Mouse (Mus musculus) liver, embryonic 14.5 days (tissue): ENCODE measurements around the gene Saa2. TPM values are rescaled to one million over a fixed set of nuclear protein-coding genes. Genes with fewer than 3 reads are reported as not detected.

Experiments used
- ATAC-seq: fragments of 200-750 bp; cut with Nextera tagmentation; 2 replicates; pipeline ENCODE4 v1.8.0; 2017; ENCODE audit warnings: moderate number of reproducible peaks, mild to moderate bottlenecking, moderate library complexity; ENCODE audit not compliant: insufficient read depth
- DNase-seq, 3 experiments: peaks; one replicate each; pipeline ENCODE4 v3.0.0-alpha.2; 2012 to 2013; ENCODE audit warnings: low read depth in 3 of 3, low spot score in 3 of 3
- H3K27ac ChIP-seq: fragments of 300-500 bp; sonication (generic); 2 replicates; pipeline ENCODE4 v1.5.1; 2014; ENCODE audit warnings: moderate library complexity, mild to moderate bottlenecking, control low read depth, inconsistent platforms
- H3K27me3 ChIP-seq: fragments of 300-500 bp; sonication (generic); 2 replicates; pipeline ENCODE4 v1.6.1; 2014; ENCODE audit warnings: mild to moderate bottlenecking, low read length, moderate library complexity; ENCODE audit not compliant: control insufficient read depth, insufficient read depth
- H3K36me3 ChIP-seq: fragments of 300-500 bp; sonication (generic); replicated peaks from 2 replicates; pipeline ENCODE4 v1.6.1; 2014; ENCODE audit warnings: low read depth; ENCODE audit not compliant: control insufficient read depth, insufficient read depth
- H3K4me1 ChIP-seq, 2 experiments: fragments of 200-500 bp in 1 of 2; fragments of 300-500 bp in 1 of 2; sonication (generic) in 1 of 2; replicated peaks; 2 replicates each; pipeline ENCODE4 v1.6.1; 2012 to 2014; ENCODE audit warnings: antibody characterized with exemption in 1 of 2, inconsistent platforms in 1 of 2, low read length in 1 of 2; ENCODE audit not compliant: control insufficient read depth in 2 of 2, insufficient read depth in 2 of 2
- H3K4me2 ChIP-seq: fragments of 300-500 bp; sonication (generic); 2 replicates; pipeline ENCODE4 v1.6.1; 2014; ENCODE audit warnings: low read depth, mild to moderate bottlenecking, control low read depth, moderate library complexity
- H3K4me3 ChIP-seq, 2 experiments: fragments of 200-500 bp in 1 of 2; fragments of 300-500 bp in 1 of 2; sonication (generic) in 1 of 2; 2 replicates each; pipeline ENCODE4 v1.5.1; 2012 to 2014; ENCODE audit warnings: low read depth in 2 of 2, low read length in 2 of 2, mild to moderate bottlenecking in 2 of 2, control low read depth in 1 of 2, inconsistent platforms in 1 of 2, moderate library complexity in 1 of 2; ENCODE audit not compliant: insufficient read depth in 1 of 2
- H3K9ac ChIP-seq: fragments of 300-500 bp; sonication (generic); replicated peaks from 2 replicates; pipeline ENCODE4 v1.6.1; 2014; ENCODE audit warnings: mild to moderate bottlenecking, control low read depth, moderate library complexity
- H3K9me3 ChIP-seq: fragments of 300-500 bp; sonication (generic); 2 replicates; pipeline ENCODE4 v1.6.1; 2016; ENCODE audit warnings: low read length, mixed read lengths; ENCODE audit not compliant: control insufficient read depth
- CTCF ChIP-seq: IDR thresholded peaks from 2 replicates; pipeline ENCODE4 v1.5.1; 2016; ENCODE audit warnings: antibody characterized with exemption, low read depth, control low read depth
- EP300 ChIP-seq: IDR thresholded peaks from 2 replicates; pipeline ENCODE4 v1.6.1; 2016; ENCODE audit warnings: antibody characterized with exemption, low read depth
- WGBS: fragments of 180-500 bp; shearing (Covaris S2); extraction: QIAGEN DNeasy Blood & Tissue Kit; methylation state at CpG from one replicate; pipeline ENCODE4 v1.1.7; 2014; ENCODE audit not compliant: insufficient replicate concordance; 5-methylcytosine and 5-hydroxymethylcytosine counted together
- polyA plus RNA-seq, 2 experiments: library from polyadenylated mRNA; depleted of rRNA in 1 of 2; stranded (reverse) in 1 of 2; unstranded in 1 of 2; fragments of >200 nt; fragmentation: Nextera tagmentation in 1 of 2; extraction: Ambion mirVana in 1 of 2; gene quantifications; 2 replicates each; pipeline versions ENCODE4 v1.2.1 to v1.2.3; 2012 to 2014

Gene Saa2
- polyA plus RNA-seq, 2 experiments = not detected

DNA sequence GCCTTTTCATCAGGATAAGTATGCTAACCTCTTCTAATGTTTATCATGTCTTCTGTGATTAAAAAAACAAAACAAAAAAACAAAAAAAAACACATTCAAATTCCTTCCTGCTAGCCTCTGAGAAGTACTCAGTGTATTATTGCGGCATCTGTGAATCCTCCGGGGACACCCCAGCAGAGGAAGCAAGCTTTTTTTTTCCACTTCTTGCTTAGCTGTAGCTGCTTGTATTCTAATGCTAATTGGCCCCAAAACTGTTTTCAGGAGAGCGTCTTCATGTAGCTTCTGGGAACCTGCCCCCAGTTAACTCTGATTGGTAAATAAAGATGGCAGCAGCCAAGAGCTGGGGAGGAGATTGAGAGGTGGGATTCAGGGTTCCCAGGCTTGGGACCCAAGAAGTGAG, 3.1 kb upstream of the Saa2 start:
- Histone ChIP-seq H3K9me3 (no peaks in the 10 kb centered on the region), H3K27ac (no peak overlapping the region), H3K9ac (no peak overlapping the region), H3K4me1 (no peaks in the 10 kb centered on the region), H3K4me2 (no peak overlapping the region), H3K27me3 (no peaks in the 10 kb centered on the region), H3K36me3 (no peaks in the 10 kb centered on the region), H3K4me3 (no peak overlapping the region)
- TF ChIP-seq EP300 (no peak), CTCF (no peak)
- DNase-seq (no peak), ATAC-seq (no peak)
- WGBS = 64% methylated on average over 3 of the region's 3 CpGs

DNA sequence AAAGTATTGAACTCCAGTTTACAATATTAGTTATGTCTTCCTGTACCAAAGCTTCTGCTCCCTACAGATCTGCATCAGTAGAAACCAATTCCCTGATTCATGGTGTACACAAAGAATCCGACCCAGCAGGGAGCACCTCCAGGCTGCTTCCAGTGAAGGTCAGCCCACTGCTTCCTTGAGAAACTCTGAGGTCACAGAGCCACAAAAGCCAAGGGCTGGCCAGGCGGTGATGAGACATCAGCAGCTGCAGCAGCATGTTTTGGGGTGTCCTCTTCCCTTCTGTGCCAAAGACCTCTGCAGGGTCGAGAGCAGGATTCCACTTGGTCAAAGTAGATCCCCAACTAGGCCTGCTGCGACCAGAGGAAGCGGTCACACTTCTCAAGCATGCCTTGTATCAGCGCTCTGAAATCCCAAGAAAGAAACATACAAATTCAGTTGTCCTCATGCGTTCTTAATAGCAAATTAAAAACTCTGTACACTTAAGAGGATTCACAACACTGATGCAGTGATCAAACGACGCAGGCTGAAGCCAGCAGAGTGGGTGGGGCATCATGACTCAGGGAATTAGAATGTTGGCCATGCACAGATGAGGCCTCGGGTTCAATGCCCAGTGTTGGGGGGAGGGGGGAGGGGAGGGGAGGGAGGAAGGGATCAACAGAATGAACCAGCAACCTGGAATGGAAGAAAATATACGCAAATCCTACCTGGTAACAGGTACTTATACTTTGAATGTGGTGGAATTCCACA, 9.6 kb downstream of the Saa2 start:
- no peaks in the 10 kb centered on the region; the same call in 1 of the 2 replicates for H3K36me3 ChIP-seq
- no peak overlapping the region for H3K9ac ChIP-seq
- TF ChIP-seq CTCF = no peak
- no peak for TF ChIP-seq EP300
- 59% methylated on average over 11 of the region's 11 CpGs for WGBS
- no peak overlapping the region for H3K4me2 ChIP-seq
- DNase-seq (no peak), ATAC-seq (no peak)
- no peaks in the 10 kb centered on the region for H3K9me3 ChIP-seq
- no peak overlapping the region for H3K4me3 ChIP-seq
- H3K27me3 ChIP-seq = no peaks in the 10 kb centered on the region
- H3K27ac ChIP-seq = no peak overlapping the region
- H3K4me1 ChIP-seq = 0 out of 4 replicates have a peak, but pooled peaks cover 0 to 3% of the 10 kb centered on the region in 2 experiments

DNA sequence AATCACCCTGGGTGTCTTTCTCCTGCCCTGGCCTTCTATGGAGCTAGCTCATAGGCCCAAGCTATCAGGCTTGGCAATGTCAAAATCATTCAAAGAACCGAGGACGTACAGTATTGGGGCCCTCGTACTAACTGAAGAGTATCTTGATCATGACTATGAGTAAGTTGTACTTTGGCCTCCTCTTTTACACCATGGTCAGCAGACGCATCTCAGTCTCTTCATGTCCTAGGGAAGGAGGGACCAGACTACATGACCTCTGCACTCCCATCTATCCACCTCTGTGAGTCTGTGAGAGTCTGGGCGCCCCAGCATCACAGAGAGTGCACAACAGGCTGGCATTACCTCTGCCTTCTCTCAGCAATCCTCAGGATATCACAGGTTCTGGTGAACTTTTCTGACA, 11.0 kb downstream of the Saa2 start:
- no peak for TF ChIP-seq EP300
- no peak for TF ChIP-seq CTCF
- Histone ChIP-seq H3K4me1 (0 out of 4 replicates have a peak, but pooled peaks cover 0 to 3% of the 10 kb centered on the region in 2 experiments), H3K4me2 (no peak overlapping the region), H3K9me3 (no peaks in the 10 kb centered on the region), H3K27me3 (no peaks in the 10 kb centered on the region), H3K36me3 (no peaks in the 10 kb centered on the region; the same call in none of the 2 replicates), H3K27ac (no peak overlapping the region), H3K9ac (no peak overlapping the region), H3K4me3 (no peak overlapping the region)
- DNase-seq (no peak), ATAC-seq (no peak)
- WGBS = 78% methylated on average over 5 of the region's 5 CpGs

DNA sequence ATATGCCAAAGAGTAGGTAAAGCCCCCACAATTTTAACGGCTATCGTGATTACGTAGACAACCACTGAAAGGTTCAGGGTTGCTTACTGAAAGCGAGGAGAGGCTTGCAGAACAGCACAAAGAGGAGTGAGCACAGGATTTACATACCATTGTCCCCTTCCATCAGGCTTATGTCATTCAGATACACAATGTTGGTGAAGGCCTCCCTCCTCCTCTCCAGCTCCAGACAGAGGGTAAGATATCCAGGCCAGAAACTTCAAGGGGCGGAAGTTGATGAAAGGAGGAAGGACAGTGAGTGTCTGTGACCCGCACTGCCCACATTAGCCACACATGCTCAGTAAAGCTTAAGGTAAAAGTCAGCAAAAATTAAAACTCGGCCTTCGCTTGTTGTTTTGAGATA, 13.1 kb downstream of the Saa2 start:
- TF ChIP-seq EP300 (no peak), CTCF (no peak)
- WGBS = 79% methylated on average over 8 of the region's 8 CpGs
- Histone ChIP-seq H3K9ac (no peak overlapping the region), H3K4me2 (no peak overlapping the region), H3K27ac (no peak overlapping the region), H3K27me3 (no peaks in the 10 kb centered on the region), H3K36me3 (peaks cover 2% of the 10 kb centered on the region), H3K9me3 (no peaks in the 10 kb centered on the region), H3K4me1 (0 out of 4 replicates have a peak, but pooled peaks cover 0 to 3% of the 10 kb centered on the region in 2 experiments), H3K4me3 (no peak overlapping the region)
- ATAC-seq (no peak), DNase-seq (no peak)

DNA sequence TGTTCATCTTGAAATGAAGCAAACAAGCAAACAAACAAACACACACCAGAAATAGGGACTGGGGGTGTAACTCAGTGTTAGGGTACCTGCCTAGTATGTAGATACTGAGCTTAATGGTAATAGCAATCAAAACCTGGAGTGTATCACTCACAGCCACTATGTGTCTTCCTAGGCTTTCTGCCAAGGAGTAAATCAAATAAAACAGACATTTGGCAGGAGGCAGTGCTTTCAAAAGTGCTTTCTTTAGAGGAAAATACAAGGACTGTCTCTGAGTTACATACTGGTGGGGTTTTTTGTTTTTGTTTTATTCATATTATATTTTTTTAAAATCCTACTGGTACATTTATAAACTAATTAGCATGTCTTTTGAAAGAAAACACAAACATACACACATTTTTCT, 15.8 kb downstream of the Saa2 start:
- Histone ChIP-seq H3K4me3 (no peak overlapping the region), H3K27ac (no peak overlapping the region), H3K4me1 (no peaks in the 10 kb centered on the region), H3K4me2 (no peak overlapping the region), H3K27me3 (no peaks in the 10 kb centered on the region), H3K9me3 (no peaks in the 10 kb centered on the region), H3K9ac (no peak overlapping the region), H3K36me3 (peaks cover 2% of the 10 kb centered on the region)
- DNase-seq = no peak
- no peak for TF ChIP-seq EP300
- no peak for TF ChIP-seq CTCF
- no peak for ATAC-seq
